In genomic region chr10:119428106-119428505, GRCm38 (mm10) we compare ENCODE assay signal across 20 mouse cellular contexts. TPM values are rescaled to one million over a fixed set of nuclear protein-coding genes. Genes with fewer than 3 reads are reported as not detected.
"Had no signal": no experiment of that assay in that cellular context is flagged by ENCODE, and none has a peak within 500 bp of the region (broad histone marks: within the 10 kb centered on the region; RNA-seq: fewer than 3 reads in every experiment).

No protein-coding gene starts in this region.

- H3K9me3 ChIP-seq: midbrain, embryonic 12.5 days; neural tube, embryonic 13.5 days; neural tube, embryonic 15.5 days had no signal

- H3K9ac ChIP-seq: lung, embryonic 14.5 days; midbrain, embryonic 12.5 days; neural tube, embryonic 13.5 days; neural tube, embryonic 15.5 days had no signal

- H3K4me2 ChIP-seq: lung, embryonic 14.5 days; midbrain, embryonic 12.5 days; neural tube, embryonic 13.5 days; neural tube, embryonic 15.5 days had no signal

- H3K4me3 ChIP-seq: midbrain, embryonic 12.5 days; myocyte; neural tube, embryonic 13.5 days; neural tube, embryonic 15.5 days had no signal

- H3K27ac ChIP-seq: midbrain, embryonic 12.5 days; neural tube, embryonic 13.5 days; neural tube, embryonic 15.5 days had no signal

- H3K4me1 ChIP-seq: midbrain, embryonic 12.5 days; neural tube, embryonic 13.5 days; neural tube, embryonic 15.5 days had no signal

- ATAC-seq: midbrain, embryonic 16.5 days had no signal

- H3K36me3 ChIP-seq: midbrain, embryonic 12.5 days; neural tube, embryonic 13.5 days; neural tube, embryonic 15.5 days had no signal

- DNase-seq: lung, adult 18-20 months; lung, embryonic 14.5 days; lung, postnatal 10 days; lung, postnatal 4 days; midbrain, embryonic 14.5 days; retina, postnatal 1 day; right cerebral cortex, adult 18-20 months; right cerebral cortex, postnatal 25 days; right cerebral cortex, postnatal 4 days; spleen, adult 18-20 months; thymus, adult 18-20 months; thymus, postnatal 14 days; thymus, postnatal 36 days had no signal

- H3K27me3 ChIP-seq: midbrain, embryonic 12.5 days; neural tube, embryonic 13.5 days; neural tube, embryonic 15.5 days had no signal

RNA-seq across cellular contexts. Expression of gene Grip1, which starts 25.5 kb away (rescaled TPM):
- total RNA-seq: megakaryocyte, adult 5-6 weeks; megakaryocyte-erythroid progenitor cell, adult 5-6 weeks had no signal
